Mouse (Mus musculus) bone marrow macrophage, adult 2 months (primary cell): ENCODE data around the gene Zfp354b.

Source experiments
- CTCF ChIP-seq: IDR thresholded peaks from 2 replicates; pipeline ENCODE4 v1.5.1; 2012; ENCODE audit warnings: low read depth, mild to moderate bottlenecking, low read length, moderate library complexity
- POLR2A ChIP-seq: IDR thresholded peaks from 2 replicates; pipeline ENCODE4 v1.6.1; 2012; ENCODE audit warnings: mild to moderate bottlenecking, low read depth, low read length, borderline replicate concordance

GRCm38 (mm10) chr11:50952290-50952689 lies 20.9 kb upstream of the Zfp354b start:
- no peak for TF ChIP-seq CTCF
- TF ChIP-seq POLR2A, result no peak
